Mouse (Mus musculus): ENCODE results near the gene Pcp2. TPM values are rescaled to one million over a fixed set of nuclear protein-coding genes. Genes with fewer than 3 reads are reported as not detected.

Gene Pcp2
- total RNA-seq, 2 experiments from 2014 or later = not detected

GRCm38 (mm10) chr8:3609046-3609815, 16.1 kb downstream of the Pcp2 start:
- intact Hi-C loops (cut with DNase I) = no loop called here
- no peak for DNase-seq (ENCODE audit: extremely low spot score in 1 of 2, low spot score in 2 of 2)
- no peak for TF ChIP-seq CTCF (IDR thresholded peaks at IDR 0.05)
- no peak overlapping the region for H3K4me3 ChIP-seq
- H3K27ac ChIP-seq = no peak overlapping the region

- DNase-seq (ENCODE audit: extremely low spot score in 1 of 2, low spot score in 2 of 2) = no peak
- intact Hi-C loops (cut with DNase I) = no loop called here
- no peak overlapping the region for H3K4me3 ChIP-seq
- no peak overlapping the region for H3K27ac ChIP-seq
- no peak for TF ChIP-seq CTCF (IDR thresholded peaks at IDR 0.05)
Observed at GRCm38 (mm10) chr8:3607822-3608221, 17.5 kb downstream of the Pcp2 start.

- no peak for DNase-seq (ENCODE audit: extremely low spot score in 1 of 2, low spot score in 2 of 2)
- Histone ChIP-seq H3K4me3 (no peak overlapping the region), H3K27ac (no peak overlapping the region)
- TF ChIP-seq CTCF (IDR thresholded peaks at IDR 0.05) = no peak
- intact Hi-C loops (cut with DNase I) = no loop called here
Observed at GRCm38 (mm10) chr8:3606593-3606992, 18.8 kb downstream of the Pcp2 start.

- intact Hi-C loops (cut with DNase I) = no loop called here
- no peak overlapping the region for H3K27ac ChIP-seq
- TF ChIP-seq CTCF (IDR thresholded peaks at IDR 0.05) = no peak
- H3K4me3 ChIP-seq = no peak overlapping the region
- no peak for DNase-seq (ENCODE audit: extremely low spot score in 1 of 2, low spot score in 2 of 2)
Observed at GRCm38 (mm10) chr8:3603439-3603838, 21.9 kb downstream of the Pcp2 start.

DNA sequence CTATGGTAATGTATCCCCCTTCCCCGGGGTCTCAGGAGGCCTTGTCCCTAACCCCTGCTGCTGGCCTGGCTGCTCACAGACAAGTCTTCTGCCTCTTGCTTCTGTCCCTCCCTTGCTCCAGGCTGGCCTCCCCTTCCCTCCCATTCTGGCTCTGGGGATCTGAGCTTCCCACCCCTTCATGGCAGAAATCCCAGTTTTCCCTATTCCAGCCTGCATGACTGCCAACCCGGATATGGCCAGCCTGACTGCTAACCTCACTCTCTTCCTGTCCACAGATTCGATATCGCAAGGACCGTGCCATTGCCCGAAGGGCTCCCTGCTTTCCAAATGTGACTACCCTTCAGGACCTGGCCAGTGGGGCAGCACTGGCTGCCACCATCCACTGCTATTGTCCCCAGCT, 24.9 kb downstream of the Pcp2 start:
- TF ChIP-seq CTCF (IDR thresholded peaks at IDR 0.05) = no peak
- intact Hi-C loops (cut with DNase I) = no loop called here
- no peak overlapping the region for H3K27ac ChIP-seq
- no peak overlapping the region for H3K4me3 ChIP-seq
- no peak for DNase-seq (ENCODE audit: extremely low spot score in 1 of 2, low spot score in 2 of 2)

DNA sequence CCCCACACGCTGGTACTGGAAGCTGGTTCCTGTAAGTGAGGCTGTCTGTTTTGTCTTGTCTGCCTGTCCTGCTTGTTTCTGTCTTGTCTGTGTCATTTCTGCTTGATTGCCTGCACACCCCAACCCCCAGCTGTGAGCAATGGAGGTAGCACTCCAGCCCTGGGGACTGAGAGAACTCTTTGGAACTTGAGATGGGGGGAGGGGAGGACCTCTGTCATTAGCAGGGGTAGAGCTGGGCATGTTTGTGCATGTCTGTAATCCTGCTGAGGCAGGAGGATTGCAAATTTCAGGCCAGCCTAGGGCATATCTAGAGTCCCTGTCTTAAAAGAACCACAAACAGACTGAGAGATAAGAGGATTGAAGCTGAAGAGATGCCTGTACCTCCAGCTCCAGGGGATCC, 26.1 kb downstream of the Pcp2 start:
- Histone ChIP-seq H3K27ac (no peak overlapping the region), H3K4me3 (no peak overlapping the region)
- no peak for TF ChIP-seq CTCF (IDR thresholded peaks at IDR 0.05)
- intact Hi-C loops (cut with DNase I) = no loop called here
- no peak for DNase-seq (ENCODE audit: extremely low spot score in 1 of 2, low spot score in 2 of 2)

- Histone ChIP-seq H3K4me3 (no peak overlapping the region), H3K27ac (no peak overlapping the region)
- TF ChIP-seq CTCF (IDR thresholded peaks at IDR 0.05) = no peak
- intact Hi-C loops (cut with DNase I) = no loop called here
- DNase-seq (ENCODE audit: extremely low spot score in 1 of 2, low spot score in 2 of 2) = no peak
Observed at GRCm38 (mm10) chr8:3598054-3598453, 27.3 kb downstream of the Pcp2 start.

DNA sequence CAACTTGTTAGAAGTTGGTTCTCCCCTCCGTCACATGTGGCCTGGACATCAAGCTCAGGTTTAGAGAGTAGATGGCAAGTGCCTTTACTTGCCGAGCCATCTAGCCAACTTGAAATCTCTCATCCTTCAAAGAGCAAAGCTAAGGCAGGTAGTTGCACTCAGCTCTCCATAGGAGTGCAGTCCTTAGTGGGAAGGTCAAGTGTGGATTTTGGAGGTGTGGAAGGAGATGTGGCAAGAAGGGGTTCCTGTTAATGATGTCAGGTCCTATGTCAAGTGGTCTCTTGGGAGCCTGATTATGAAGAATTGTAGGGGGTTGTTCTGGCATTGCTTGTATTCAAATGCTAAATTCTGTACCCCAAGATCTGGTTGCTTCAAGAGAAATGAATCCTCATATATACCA, 30.9 kb downstream of the Pcp2 start:
- DNase-seq (ENCODE audit: extremely low spot score in 1 of 2, low spot score in 2 of 2) = no peak
- no peak overlapping the region for H3K27ac ChIP-seq
- TF ChIP-seq CTCF (IDR thresholded peaks at IDR 0.05) = no peak
- intact Hi-C loops (cut with DNase I) = no loop called here
- H3K4me3 ChIP-seq = no peak overlapping the region

DNA sequence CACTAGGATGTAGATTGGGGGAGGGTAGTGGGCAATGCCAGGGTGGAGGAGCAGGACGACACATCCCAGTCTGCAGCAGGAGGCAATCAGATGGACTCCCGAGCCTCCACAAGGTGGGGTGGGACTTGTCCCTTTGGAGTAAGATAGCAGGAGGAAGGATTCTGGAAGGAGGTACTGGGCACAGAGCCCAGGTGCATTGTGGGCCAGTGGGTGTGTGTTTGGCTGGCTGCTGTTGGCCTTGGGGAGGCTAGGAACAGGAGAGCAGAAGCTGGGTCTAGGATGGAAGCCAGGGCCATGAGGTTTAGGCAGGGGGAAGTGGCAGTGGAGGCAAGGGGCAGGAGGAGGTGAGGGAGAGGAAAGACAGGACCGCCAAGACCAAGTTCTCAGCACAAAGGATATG, 31.9 kb downstream of the Pcp2 start:
- TF ChIP-seq CTCF (IDR thresholded peaks at IDR 0.05) = no peak
- DNase-seq (ENCODE audit: extremely low spot score in 1 of 2, low spot score in 2 of 2) = no peak
- no peak overlapping the region for H3K4me3 ChIP-seq
- no peak overlapping the region for H3K27ac ChIP-seq
- intact Hi-C loops (cut with DNase I) = no loop called here

DNA sequence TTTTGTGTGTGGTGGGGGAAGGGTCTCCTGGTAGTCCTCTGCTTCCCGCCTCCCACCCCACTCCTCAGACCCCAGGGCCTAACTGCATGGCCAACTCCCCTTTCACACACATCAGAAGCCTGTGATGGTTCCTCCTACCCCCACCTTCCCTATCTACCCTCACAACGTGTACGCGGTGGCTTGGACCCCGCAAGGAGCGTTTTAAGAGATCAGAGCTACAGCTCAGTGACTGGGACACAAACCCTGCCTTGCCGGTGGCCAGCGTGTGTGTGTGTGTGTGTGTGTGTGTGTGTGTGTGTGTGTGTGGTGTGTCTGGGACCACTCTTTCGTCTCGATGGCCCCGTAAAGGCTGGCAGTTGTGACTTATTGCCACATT, 37.1 kb downstream of the Pcp2 start:
- TF ChIP-seq CTCF (IDR thresholded peaks at IDR 0.05) = no peak
- Histone ChIP-seq H3K4me3 (peak overlapping the region; percentile 75), H3K27ac (peak overlapping the region; percentile 67)
- peak in 1 of 2 experiments; percentile 14 for DNase-seq (ENCODE audit: extremely low spot score in 1 of 2, low spot score in 2 of 2)
- intact Hi-C loops (cut with DNase I) = no loop called here

DNA sequence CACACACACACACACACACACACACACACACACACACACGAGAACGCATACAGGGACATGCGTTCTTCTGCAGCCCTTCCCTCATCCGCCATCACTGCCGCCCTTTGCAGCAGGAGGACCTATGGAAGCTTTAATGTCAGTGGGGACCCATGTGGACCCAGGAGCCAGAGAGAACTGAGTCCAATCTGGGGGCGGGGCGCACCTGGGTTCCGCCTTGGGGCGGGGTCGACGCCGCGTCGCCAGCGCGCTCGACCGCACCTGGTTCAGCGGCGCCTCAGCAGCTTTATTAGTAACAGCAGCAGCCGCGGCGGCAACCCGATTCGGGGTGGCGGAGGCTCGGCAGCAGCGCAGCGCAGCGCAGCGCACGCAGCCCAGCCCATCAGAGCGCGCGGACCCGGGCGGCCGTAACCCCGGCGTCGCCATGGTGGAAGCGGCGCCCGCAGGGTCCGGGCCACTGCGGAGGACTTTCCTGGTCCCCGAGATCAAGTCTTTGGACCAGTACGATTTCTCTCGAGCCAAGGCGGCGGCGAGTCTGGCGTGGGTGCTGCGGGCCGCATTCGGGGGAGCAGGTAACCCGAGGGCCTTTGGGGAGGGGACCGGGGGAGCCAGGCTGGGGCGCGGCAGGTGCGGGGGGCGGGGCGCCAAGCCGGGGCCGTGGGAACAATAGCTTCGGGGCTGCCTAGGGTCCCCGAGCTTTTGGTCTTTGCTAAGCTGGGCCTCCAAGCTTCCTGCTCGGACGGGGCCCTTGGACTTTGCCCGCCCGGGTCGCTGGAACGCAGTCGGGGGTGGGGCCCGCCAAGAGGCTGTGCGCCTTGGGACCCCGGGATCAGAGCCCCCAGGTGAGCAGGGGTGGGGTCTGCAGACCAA, 37.7 kb downstream of the Pcp2 start:
- intact Hi-C loops (cut with DNase I) = no loop called here
- Histone ChIP-seq H3K27ac (peak overlapping the region; percentile 67), H3K4me3 (peak overlapping the region; percentile 75)
- DNase-seq (ENCODE audit: extremely low spot score in 1 of 2, low spot score in 2 of 2) = peak; percentile 78 to 81
- TF ChIP-seq CTCF (IDR thresholded peaks at IDR 0.05) = no peak

- intact Hi-C loops (cut with DNase I) = no loop called here
Observed at GRCm38 (mm10) chr8:3586993-3587390, 38.4 kb downstream of the Pcp2 start, which contains the start of gene Camsap3. Gene Camsap3, plus strand, starts transcription at chr8:3587293.

More at GRCm38 (mm10) chr8:3586993-3587390, 38.4 kb downstream of the Pcp2 start, which contains the start of gene Camsap3:
- no peak for DNase-seq (ENCODE audit: extremely low spot score in 1 of 2, low spot score in 2 of 2)
- Histone ChIP-seq H3K4me3 (peak within 1 kb of the TSS; percentile 75), H3K27ac (peak within 1 kb of the TSS; percentile 67)
- no peak for TF ChIP-seq CTCF (IDR thresholded peaks at IDR 0.05)

Measured in left cerebral cortex, adult 2 months (tissue).